Mouse (Mus musculus): Measurements from ENCODE around the gene Slc6a20b.
A peak's percentile ranks its signal among the peaks of the same experiment; 100 is the strongest.

The Slc6a20b gene

DNA sequence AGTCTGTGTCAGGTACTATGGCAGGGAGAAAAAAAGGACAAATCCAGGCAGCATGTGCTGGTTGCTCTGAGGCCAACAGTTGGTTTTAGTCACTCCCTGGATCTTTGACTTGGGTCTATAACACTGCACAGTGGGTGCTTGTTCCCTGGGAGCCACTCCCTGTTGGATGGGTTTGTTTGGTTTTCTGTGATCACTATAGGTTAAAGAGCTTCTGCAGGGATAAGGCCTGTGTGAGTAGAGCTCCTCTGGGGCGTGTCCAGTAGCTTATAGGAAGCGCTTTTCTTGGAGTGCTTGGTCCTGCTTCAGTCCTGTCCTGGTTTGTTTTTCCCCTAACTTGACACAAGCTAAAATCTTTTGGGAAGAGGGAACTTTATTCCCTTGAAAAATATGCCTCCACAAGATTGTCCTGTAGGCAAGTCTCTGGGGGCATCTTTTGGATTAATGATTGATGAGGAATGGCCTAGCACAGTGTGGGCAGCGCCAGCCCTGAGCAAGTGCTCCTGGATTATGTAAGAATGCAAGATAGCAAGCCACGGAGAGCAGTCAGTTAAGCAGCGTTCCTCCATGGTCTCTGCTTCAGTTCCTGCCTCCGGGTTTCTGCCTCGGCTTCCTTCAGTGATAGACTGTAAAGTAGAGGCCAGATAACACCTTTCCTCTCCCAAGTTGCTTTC is 43.0 kb downstream of the Slc6a20b start:
- DNase-seq (ENCODE audit: low read depth, low spot score) = no peak

GRCm38 (mm10) chr9:123577360-123578192 is 54.8 kb downstream of the Slc6a20b start:
- DNase-seq (ENCODE audit: low read depth, low spot score) = no peak

- DNase-seq (ENCODE audit: low read depth, low spot score) = peak; percentile 88
These were observed 77.8 kb downstream of the Slc6a20b start for GRCm38 (mm10) chr9:123554599-123554998.
